In genomic region chr3:31075808-31076207, GRCm38 (mm10) we compare ENCODE assay signal across 13 mouse cellular contexts. TPM values are rescaled to one million over a fixed set of nuclear protein-coding genes. Genes with fewer than 3 reads are reported as not detected.
A peak's percentile ranks its signal among the peaks of the same experiment; 100 is the strongest.
DNase-seq lines count a peak whose midpoint lies in the region; ATAC-seq and TF ChIP-seq lines count a peak whose summit lies in the region.
"Had no signal": no experiment of that assay in that cellular context is flagged by ENCODE, and none has a peak within 500 bp of the region (broad histone marks: within the 10 kb centered on the region; RNA-seq: fewer than 3 reads in every experiment).

No protein-coding gene starts in this region.

- no peak for TF ChIP-seq POLR2A in lung, adult 2 months (IDR thresholded peaks at IDR 0.05; ENCODE audit: borderline replicate concordance, extremely low read depth, low read depth, low read length)

- WGBS in lung, adult 2 months: 39% methylated on average over 11 of the region's 11 CpGs
- WGBS in stomach, embryonic 14.5 days: 39% methylated on average over 11 of the region's 11 CpGs
- 83% methylated on average over 11 of the region's 11 CpGs for WGBS in forebrain, embryonic 15.5 days

- no peaks in the 10 kb centered on the region for H3K9me3 ChIP-seq in stomach, embryonic 14.5 days (ENCODE audit: control insufficient read depth, low read depth, low read length)
- H3K9me3 ChIP-seq in forebrain, embryonic 15.5 days: no peaks in the 10 kb centered on the region
- H3K9me3 ChIP-seq: heart, embryonic 13.5 days had no signal

- no peaks in the 10 kb centered on the region for H3K27me3 ChIP-seq in stomach, embryonic 14.5 days (ENCODE audit: control insufficient read depth, insufficient read depth, low read length)
- no peaks in the 10 kb centered on the region for H3K27me3 ChIP-seq in forebrain, embryonic 15.5 days
- H3K27me3 ChIP-seq: heart, embryonic 13.5 days had no signal

- TF ChIP-seq CTCF in lung, adult 2 months (IDR thresholded peaks at IDR 0.05; ENCODE audit: insufficient read depth, low read length): no peak

- ATAC-seq in stomach, embryonic 14.5 days (ENCODE audit: insufficient number of reproducible peaks, insufficient read depth, low FRiP score, low read depth): peak; percentile 37; the same call in 1 of the 2 replicates
- ATAC-seq in forebrain, embryonic 15.5 days (replicated peaks): no peak
- ATAC-seq: hindbrain, postnatal 0 days; midbrain, embryonic 16.5 days had no signal

- H3K9ac ChIP-seq in stomach, embryonic 14.5 days (replicated peaks; ENCODE audit: low read depth, low read length): no peak overlapping the region
- H3K9ac ChIP-seq in forebrain, embryonic 15.5 days (replicated peaks): no peak overlapping the region
- H3K9ac ChIP-seq: heart, embryonic 13.5 days had no signal

- DNase-seq in embryo, embryonic 10.5 days (ENCODE audit: low spot score): peak; percentile 23
- no peak for DNase-seq in embryo, embryonic 9.5 days (ENCODE audit: extremely low spot score)
- peak; percentile 33 to 71 for DNase-seq in lung, adult 18-20 months
- DNase-seq in lung, adult 2 months: no peak
- peak; percentile 48 for DNase-seq in kidney, postnatal 10 days
- no peak for DNase-seq in spleen, adult 12 weeks (ENCODE audit: low spot score)
- DNase-seq: adrenal gland, adult 8-10 months; cerebellum, adult 11-12 months had no signal

- peaks cover 9% of the 10 kb centered on the region for H3K4me1 ChIP-seq in lung, adult 2 months (ENCODE audit: control insufficient read depth, insufficient read depth, low read length)
- no peaks in the 10 kb centered on the region for H3K4me1 ChIP-seq in stomach, embryonic 14.5 days (ENCODE audit: control insufficient read depth, insufficient read depth, low read length)
- no peaks in the 10 kb centered on the region for H3K4me1 ChIP-seq in forebrain, embryonic 15.5 days
- H3K4me1 ChIP-seq: heart, embryonic 13.5 days had no signal

- H3K4me3 ChIP-seq in lung, adult 2 months (replicated peaks; ENCODE audit: extremely low read depth, low read depth, low read length): no peak overlapping the region
- no peak overlapping the region for H3K4me3 ChIP-seq in stomach, embryonic 14.5 days (ENCODE audit: low read depth, low read length)
- H3K4me3 ChIP-seq in forebrain, embryonic 15.5 days: no peak overlapping the region
- H3K4me3 ChIP-seq: heart, embryonic 13.5 days had no signal

- H3K36me3 ChIP-seq in stomach, embryonic 14.5 days (ENCODE audit: control insufficient read depth, insufficient read depth, low read length): no peaks in the 10 kb centered on the region
- no peaks in the 10 kb centered on the region for H3K36me3 ChIP-seq in forebrain, embryonic 15.5 days
- H3K36me3 ChIP-seq: heart, embryonic 13.5 days had no signal

- H3K4me2 ChIP-seq in stomach, embryonic 14.5 days (replicated peaks; ENCODE audit: low read depth, low read length): no peak overlapping the region
- H3K4me2 ChIP-seq in forebrain, embryonic 15.5 days (replicated peaks): no peak overlapping the region
- H3K4me2 ChIP-seq: heart, embryonic 13.5 days had no signal

- H3K27ac ChIP-seq in stomach, embryonic 14.5 days (ENCODE audit: low read length): no peak overlapping the region
- H3K27ac ChIP-seq in forebrain, embryonic 15.5 days (replicated peaks): no peak overlapping the region
- H3K27ac ChIP-seq: heart, embryonic 13.5 days; hindbrain, postnatal 0 days had no signal

RNA-seq across cellular contexts. Expression of gene Skil, which starts 19.1 kb away (rescaled TPM):
- polyA plus RNA-seq in lung, adult 2 months (2012; rRNA removed): 6.9 and 11.1 TPM in 2 replicates
- 27.6 and 30.3 TPM in 2 replicates for polyA plus RNA-seq in stomach, embryonic 14.5 days (2014; fragmentation: Nextera tagmentation; extraction: Ambion mirVana)
- polyA plus RNA-seq in forebrain, embryonic 15.5 days (2015; fragmentation: Nextera tagmentation; extraction: Ambion mirVana): 28.6 and 30.7 TPM in 2 replicates

Comparison
In these comparisons a context has a peak if more than half of its experiments do, and no peak if none do; other contexts are left out.
1. DNase-seq: peak in embryo, embryonic 10.5 days (single experiment), lung, adult 18-20 months (2 of 2) and kidney, postnatal 10 days (single experiment); none in embryo, embryonic 9.5 days (single experiment), lung, adult 2 months (single experiment) and spleen, adult 12 weeks (single experiment).